Mouse (Mus musculus) liver, adult 2 months (tissue): ENCODE data around the gene Anks1b. TPM values are rescaled to one million over a fixed set of nuclear protein-coding genes. Genes with fewer than 3 reads are reported as not detected.

ENCODE experiments used
- DNase-seq: peaks from one replicate; pipeline ENCODE4 v3.0.0-alpha.2; 2011; ENCODE audit warnings: low read depth, low spot score; ENCODE audit errors: extremely low read depth
- H3K27ac ChIP-seq: fragments of 200-500 bp; replicated peaks from 2 replicates; pipeline ENCODE4 v1.5.1; 2012; ENCODE audit warnings: low read depth, mild to moderate bottlenecking, control low read depth, inconsistent platforms, low read length; ENCODE audit not compliant: insufficient read depth
- H3K27me3 ChIP-seq: fragments of 200-500 bp; 2 replicates; pipeline ENCODE4 v1.6.1; 2012; ENCODE audit warnings: mild to moderate bottlenecking, moderate library complexity, low read length, inconsistent platforms; ENCODE audit not compliant: control insufficient read depth, insufficient read depth
- H3K36me3 ChIP-seq: fragments of 200-500 bp; 2 replicates; pipeline ENCODE4 v1.6.1; 2012; ENCODE audit warnings: low read length, inconsistent platforms; ENCODE audit not compliant: control insufficient read depth, insufficient read depth
- H3K4me1 ChIP-seq: fragments of 200-500 bp; 2 replicates; pipeline ENCODE4 v1.6.1; 2011; ENCODE audit warnings: low read length; ENCODE audit not compliant: control insufficient read depth, insufficient read depth
- H3K4me3 ChIP-seq: fragments of 200-500 bp; 2 replicates; pipeline ENCODE4 v1.5.1; 2011; ENCODE audit warnings: low read depth, mild to moderate bottlenecking, control low read depth, low read length, moderate library complexity; ENCODE audit not compliant: insufficient read depth
- H3K79me2 ChIP-seq: fragments of 200-500 bp; 2 replicates; pipeline ENCODE4 v1.6.1; 2012; ENCODE audit warnings: inconsistent platforms, mild to moderate bottlenecking, low read length, moderate library complexity; ENCODE audit not compliant: control insufficient read depth, insufficient read depth
- H3K9ac ChIP-seq: fragments of 200-500 bp; 2 replicates; pipeline ENCODE4 v1.6.1; 2012; ENCODE audit warnings: low read depth, mild to moderate bottlenecking, control low read depth, inconsistent platforms, low read length
- CTCF ChIP-seq: fragments of 200-500 bp; IDR thresholded peaks from 2 replicates; pipeline ENCODE4 v1.5.1; 2011; ENCODE audit warnings: low read depth, low read length, control low read depth
- POLR2A ChIP-seq: fragments of 200-500 bp; IDR thresholded peaks from 2 replicates; pipeline ENCODE4 v1.6.1; 2011; ENCODE audit warnings: low read length, control low read depth; ENCODE audit not compliant: insufficient read depth; ENCODE audit errors: extremely low read depth
- WGBS: fragments of 180-500 bp; shearing (Covaris S2); methylation state at CpG from one replicate; pipeline ENCODE4 v1.1.7; 2018; 5-methylcytosine and 5-hydroxymethylcytosine counted together
- polyA plus RNA-seq: library from polyadenylated mRNA; depleted of rRNA; stranded (reverse); fragments of >200 nt; gene quantifications from 2 replicates; pipeline ENCODE4 v1.2.3, GENCODE M21; 2012
- total RNA-seq: library from RNA; depleted of rRNA; stranded (reverse); fragments of >200 nt; gene quantifications from 2 replicates; pipeline ENCODE4 v1.2.3, GENCODE M21; 2014

The Anks1b gene
- total and polyA plus RNA-seq, 2 experiments, result under 0.01 TPM; not detected in 1

GRCm38 (mm10) chr10:90813326-90813725 is 940.0 kb downstream of the Anks1b start:
- H3K27ac ChIP-seq, result no peak overlapping the region
- TF ChIP-seq CTCF, result no peak
- no peak for TF ChIP-seq POLR2A
- no peak for DNase-seq
- no peaks in the 10 kb centered on the region for H3K4me1 ChIP-seq
- H3K27me3 ChIP-seq, result no peaks in the 10 kb centered on the region
- no peak overlapping the region for H3K4me3 ChIP-seq
- H3K9ac ChIP-seq, result no peak overlapping the region
- no peaks in the 10 kb centered on the region for H3K79me2 ChIP-seq
- H3K36me3 ChIP-seq, result no peaks in the 10 kb centered on the region
- WGBS, result 92% methylated on average over 5 of the region's 5 CpGs

GRCm38 (mm10) chr10:90814412-90814811 is 941.1 kb downstream of the Anks1b start:
- H3K4me1 ChIP-seq, result no peaks in the 10 kb centered on the region
- WGBS, result 80% methylated on average over 6 of the region's 6 CpGs
- H3K79me2 ChIP-seq, result no peaks in the 10 kb centered on the region
- H3K4me3 ChIP-seq, result no peak overlapping the region
- H3K36me3 ChIP-seq, result no peaks in the 10 kb centered on the region
- H3K27me3 ChIP-seq, result no peaks in the 10 kb centered on the region
- H3K27ac ChIP-seq, result no peak overlapping the region
- no peak overlapping the region for H3K9ac ChIP-seq
- TF ChIP-seq CTCF (no peak), POLR2A (no peak)
- no peak for DNase-seq

- no peak for DNase-seq
- Histone ChIP-seq H3K79me2 (no peaks in the 10 kb centered on the region), H3K27me3 (no peaks in the 10 kb centered on the region), H3K27ac (no peak overlapping the region), H3K4me1 (no peaks in the 10 kb centered on the region), H3K4me3 (no peak overlapping the region), H3K9ac (no peak overlapping the region), H3K36me3 (no peaks in the 10 kb centered on the region)
- no peak for TF ChIP-seq POLR2A
- TF ChIP-seq CTCF, result no peak
- 56% methylated on average over 10 of the region's 10 CpGs for WGBS
Measured at GRCm38 (mm10) chr10:90818246-90818937, 945.1 kb downstream of the Anks1b start.

- H3K27me3 ChIP-seq, result no peaks in the 10 kb centered on the region; the same call in 1 of the 2 replicates
- H3K4me3 ChIP-seq, result no peak overlapping the region
- H3K36me3 ChIP-seq, result no peaks in the 10 kb centered on the region
- no peak overlapping the region for H3K9ac ChIP-seq
- DNase-seq, result no peak
- no peak overlapping the region for H3K27ac ChIP-seq
- H3K79me2 ChIP-seq, result no peaks in the 10 kb centered on the region
- H3K4me1 ChIP-seq, result no peaks in the 10 kb centered on the region
- 16% methylated on average over 4 of the region's 4 CpGs for WGBS
- no peak for TF ChIP-seq CTCF
- no peak for TF ChIP-seq POLR2A
Measured at GRCm38 (mm10) chr10:90823438-90823837, 950.1 kb downstream of the Anks1b start.

- no peak for DNase-seq
- no peaks in the 10 kb centered on the region for H3K36me3 ChIP-seq
- peaks cover 6% of the 10 kb centered on the region; the same call in 1 of the 2 replicates for H3K27me3 ChIP-seq
- H3K4me1 ChIP-seq, result no peaks in the 10 kb centered on the region
- 66% methylated on average over 2 of the region's 2 CpGs for WGBS
- no peak overlapping the region for H3K9ac ChIP-seq
- no peak for TF ChIP-seq CTCF
- no peak for TF ChIP-seq POLR2A
- no peaks in the 10 kb centered on the region for H3K79me2 ChIP-seq
- no peak overlapping the region for H3K27ac ChIP-seq
- no peak overlapping the region for H3K4me3 ChIP-seq
Measured at GRCm38 (mm10) chr10:90824692-90825091, 951.4 kb downstream of the Anks1b start.

- Histone ChIP-seq H3K79me2 (no peaks in the 10 kb centered on the region), H3K4me3 (no peak overlapping the region), H3K27me3 (peaks cover 10% of the 10 kb centered on the region; the same call in 1 of the 2 replicates), H3K4me1 (no peaks in the 10 kb centered on the region), H3K36me3 (no peaks in the 10 kb centered on the region), H3K27ac (no peak overlapping the region), H3K9ac (no peak overlapping the region)
- TF ChIP-seq POLR2A, result no peak
- no peak for TF ChIP-seq CTCF
- 26% methylated on average over 4 of the region's 4 CpGs for WGBS
- no peak for DNase-seq
Measured at GRCm38 (mm10) chr10:90826939-90827338, 953.6 kb downstream of the Anks1b start.
